Comparison of ENCODE assay signal across 17 mouse cellular contexts in genomic region chr11:88147388-88147787, GRCm38 (mm10). TPM values are rescaled to one million over a fixed set of nuclear protein-coding genes. Genes with fewer than 3 reads are reported as not detected.
DNase-seq lines count a peak whose midpoint lies in the region; ATAC-seq lines count a peak whose summit lies in the region.
"Had no signal": no experiment of that assay in that cellular context is flagged by ENCODE, and none has a peak within 500 bp of the region (broad histone marks: within the 10 kb centered on the region; RNA-seq: fewer than 3 reads in every experiment).

No protein-coding gene starts in this region.

- H3K4me2 ChIP-seq in heart, embryonic 12.5 days = peak overlapping the region; percentile 33
- H3K4me2 ChIP-seq: embryonic facial prominence, embryonic 13.5 days; forebrain, embryonic 12.5 days; hindbrain, embryonic 13.5 days had no signal

- H3K9ac ChIP-seq in heart, embryonic 12.5 days = no peak overlapping the region
- H3K9ac ChIP-seq: embryonic facial prominence, embryonic 13.5 days; forebrain, embryonic 12.5 days; hindbrain, embryonic 13.5 days had no signal

- H3K4me3 ChIP-seq in heart, embryonic 12.5 days = no peak overlapping the region
- peak overlapping the region; percentile 85 for H3K4me3 ChIP-seq in megakaryocyte, embryonic 14.5 days (replicated peaks)
- H3K4me3 ChIP-seq in limb, embryonic 10.5 days = no peak overlapping the region
- H3K4me3 ChIP-seq: embryonic facial prominence, embryonic 13.5 days; forebrain, embryonic 12.5 days; hindbrain, embryonic 13.5 days had no signal

- WGBS in heart, embryonic 12.5 days = 14% methylated on average over 5 of the region's 5 CpGs
- 89% methylated on average over 5 of the region's 5 CpGs for WGBS in limb, embryonic 10.5 days

- H3K9me3 ChIP-seq in heart, embryonic 12.5 days (replicated peaks) = 0 out of 2 replicates have a peak, but pooled peaks cover 4% of the 10 kb centered on the region
- H3K9me3 ChIP-seq in megakaryocyte, embryonic 14.5 days = no peaks in the 10 kb centered on the region
- no peaks in the 10 kb centered on the region for H3K9me3 ChIP-seq in limb, embryonic 10.5 days (replicated peaks)
- H3K9me3 ChIP-seq: embryonic facial prominence, embryonic 13.5 days; forebrain, embryonic 12.5 days; hindbrain, embryonic 13.5 days had no signal

- no peaks in the 10 kb centered on the region for H3K27me3 ChIP-seq in heart, embryonic 12.5 days (replicated peaks)
- H3K27me3 ChIP-seq in megakaryocyte, embryonic 14.5 days (replicated peaks) = no peaks in the 10 kb centered on the region
- H3K27me3 ChIP-seq in limb, embryonic 10.5 days (ENCODE audit: low read depth, poor library complexity, severe bottlenecking) = no peaks in the 10 kb centered on the region
- H3K27me3 ChIP-seq: embryonic facial prominence, embryonic 13.5 days; forebrain, embryonic 12.5 days; hindbrain, embryonic 13.5 days had no signal

- peaks cover 68% of the 10 kb centered on the region for H3K4me1 ChIP-seq in heart, embryonic 12.5 days (replicated peaks)
- peaks cover 95% of the 10 kb centered on the region for H3K4me1 ChIP-seq in megakaryocyte, embryonic 14.5 days
- peaks cover 83% of the 10 kb centered on the region for H3K4me1 ChIP-seq in limb, embryonic 10.5 days

- no peak for ATAC-seq in heart, embryonic 12.5 days (ENCODE audit: insufficient number of reproducible peaks, low FRiP score)
- no peak for ATAC-seq in megakaryocyte, adult 5-6 weeks (ENCODE audit: poor library complexity, severe bottlenecking)
- peak; percentile 18; the same call in 1 of the 2 replicates for ATAC-seq in megakaryocyte progenitor cell, adult 5-6 weeks (replicated peaks; ENCODE audit: poor library complexity)

- peak overlapping the region; percentile 85 for H3K27ac ChIP-seq in heart, embryonic 12.5 days (ENCODE audit: poor library complexity, severe bottlenecking)
- peak overlapping the region; percentile 85 for H3K27ac ChIP-seq in limb, embryonic 10.5 days
- H3K27ac ChIP-seq: embryonic facial prominence, embryonic 13.5 days had no signal

- no peak for DNase-seq in heart, postnatal 10 days
- DNase-seq in limb, embryonic 10.5 days (ENCODE audit: low spot score) = no peak
- DNase-seq in Muller cell, postnatal 12 days (ENCODE audit: inconsistent ontology term) = no peak
- no peak for DNase-seq in left cerebral cortex, adult 9 months (ENCODE audit: low spot score in 2 of 2)
- DNase-seq: cerebellum, postnatal 25 days; kidney, adult 18-20 months; kidney, postnatal 36 days; layer of hippocampus, postnatal 36 days; lung, postnatal 14 days; thymus, adult 2 months had no signal

- peaks cover 5% of the 10 kb centered on the region; the same call in 1 of the 2 replicates for H3K36me3 ChIP-seq in heart, embryonic 12.5 days
- H3K36me3 ChIP-seq in megakaryocyte, embryonic 14.5 days (replicated peaks; ENCODE audit: low read length) = peaks cover 37% of the 10 kb centered on the region
- H3K36me3 ChIP-seq in limb, embryonic 10.5 days = peaks cover 5% of the 10 kb centered on the region
- H3K36me3 ChIP-seq: hindbrain, embryonic 13.5 days had no signal

- intact Hi-C loops in heart, postnatal 10 days (cut with DNase I) = no loop called here

RNA-seq across cellular contexts. Expression of gene Cuedc1, which starts 49.5 kb away (rescaled TPM):
- 20.7 and 22.9 TPM in 2 replicates for polyA plus RNA-seq in heart, embryonic 12.5 days (2016; fragmentation: Nextera tagmentation; extraction: Ambion mirVana)
- 10 to 100 TPM; 45.6 to 48.4 TPM for total RNA-seq in heart, postnatal 10 days (2021)
- polyA plus RNA-seq in megakaryocyte, embryonic 14.5 days (2012; ENCODE audit: insufficient read depth, low replicate concordance) = 294 and 346 TPM in 2 replicates
- total RNA-seq in megakaryocyte, adult 5-6 weeks (2015) = 0.67 and 0.73 TPM in 2 replicates
- total RNA-seq in megakaryocyte, adult 5-6 weeks (2017) = 1.3 and 2.2 TPM in 2 replicates
- 15.0 and 22.6 TPM in 2 replicates for polyA plus RNA-seq in limb, embryonic 10.5 days (2016; fragmentation: Nextera tagmentation; extraction: Ambion mirVana)
- 0.73 and 3.7 TPM in 2 replicates for total RNA-seq in megakaryocyte progenitor cell, adult 5-6 weeks (2015)
- total RNA-seq in megakaryocyte progenitor cell, adult 5-6 weeks (2017) = 0.12 and 1.0 TPM in 2 replicates

RNA-seq across cellular contexts. Expression of gene Mrps23, which starts 56.8 kb away (rescaled TPM):
- polyA plus RNA-seq in heart, embryonic 12.5 days (2016; fragmentation: Nextera tagmentation; extraction: Ambion mirVana) = 79.2 and 81.4 TPM in 2 replicates
- total RNA-seq in heart, postnatal 10 days (2021) = 100 to 1,000 TPM; 250 to 256 TPM
- polyA plus RNA-seq in megakaryocyte, embryonic 14.5 days (2012; ENCODE audit: insufficient read depth, low replicate concordance) = 62.3 and 197 TPM in 2 replicates
- 59.0 and 62.2 TPM in 2 replicates for total RNA-seq in megakaryocyte, adult 5-6 weeks (2015)
- total RNA-seq in megakaryocyte, adult 5-6 weeks (2017) = 39.4 and 73.3 TPM in 2 replicates
- polyA plus RNA-seq in limb, embryonic 10.5 days (2016; fragmentation: Nextera tagmentation; extraction: Ambion mirVana) = 57.9 and 68.1 TPM in 2 replicates
- 64.5 and 73.5 TPM in 2 replicates for total RNA-seq in megakaryocyte progenitor cell, adult 5-6 weeks (2015)
- total RNA-seq in megakaryocyte progenitor cell, adult 5-6 weeks (2017) = 49.0 and 90.6 TPM in 2 replicates

Comparison
In these comparisons a context has a peak if more than half of its experiments do, and no peak if none do; other contexts are left out.
1. RNA of gene Cuedc1, which starts 49.5 kb away (total RNA-seq): 45.6 to 48.4 TPM in heart, postnatal 10 days; 0.12 to 3.7 TPM in megakaryocyte progenitor cell, adult 5-6 weeks and 0.67 to 2.2 TPM in megakaryocyte, adult 5-6 weeks; every median in the first group is over 4 times any median in the second.